Mouse (Mus musculus) cerebellum, adult (tissue): ENCODE measurements around the gene Rpl36-ps4.

Source experiments
- ATAC-seq: cut with Nextera tagmentation; 2 replicates; pipeline ENCODE4 v1.9.2; 2017; ENCODE audit warnings: mild to moderate bottlenecking, moderate library complexity, mixed read lengths; ENCODE audit not compliant: insufficient number of reproducible peaks, low FRiP score, low TSS enrichment

Rpl36-ps4 gene

GRCm38 (mm10) chr17:87920677-87921076, at the start of gene Rpl36-ps4:
Gene Rpl36-ps4 (plus strand): TSS chr17:87920977.
- ATAC-seq: no peak

- no peak for ATAC-seq
These were observed 49.2 kb upstream of the Rpl36-ps4 start for GRCm38 (mm10) chr17:87871461-87872126.

DNA sequence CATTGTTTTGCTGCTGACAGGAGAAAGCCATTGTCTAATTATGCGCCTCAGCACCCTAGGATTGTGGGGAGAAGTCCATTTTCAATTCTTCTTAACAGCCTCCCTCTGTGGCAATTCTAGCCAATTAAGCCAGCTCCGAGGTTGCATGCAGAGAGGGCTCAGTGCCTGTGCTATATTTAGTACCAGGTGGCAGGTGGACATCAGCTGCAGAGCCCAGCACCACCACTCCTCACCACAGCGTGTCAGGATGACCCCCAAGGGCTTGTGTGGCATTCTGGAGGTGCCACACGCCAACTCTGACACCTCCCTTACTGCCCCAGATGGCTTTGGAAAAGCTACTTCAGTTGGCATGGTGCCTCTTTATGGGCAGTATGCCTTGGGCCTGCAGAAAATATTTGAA, 48.5 kb upstream of the Rpl36-ps4 start:
- ATAC-seq: peak; percentile 93

DNA sequence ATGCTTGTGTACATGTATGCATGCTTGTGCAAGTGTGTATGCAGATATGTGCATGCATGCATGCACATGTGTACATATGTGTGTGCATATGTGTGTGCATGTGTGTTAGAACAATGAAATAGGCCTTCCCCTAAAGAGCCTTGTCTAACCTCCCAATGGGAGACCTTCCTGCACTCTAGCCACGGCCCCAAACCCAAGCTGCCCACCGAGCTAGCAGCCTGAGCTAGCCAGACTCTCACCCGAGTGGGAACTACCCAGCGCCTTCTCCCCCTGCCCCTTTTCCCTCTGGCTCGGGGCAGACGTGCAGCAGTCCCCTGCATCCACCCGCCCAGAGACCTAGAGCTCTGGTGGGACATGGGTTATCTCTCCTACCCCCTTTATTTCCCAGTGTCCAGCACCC, 47.3 kb upstream of the Rpl36-ps4 start:
- ATAC-seq: no peak

DNA sequence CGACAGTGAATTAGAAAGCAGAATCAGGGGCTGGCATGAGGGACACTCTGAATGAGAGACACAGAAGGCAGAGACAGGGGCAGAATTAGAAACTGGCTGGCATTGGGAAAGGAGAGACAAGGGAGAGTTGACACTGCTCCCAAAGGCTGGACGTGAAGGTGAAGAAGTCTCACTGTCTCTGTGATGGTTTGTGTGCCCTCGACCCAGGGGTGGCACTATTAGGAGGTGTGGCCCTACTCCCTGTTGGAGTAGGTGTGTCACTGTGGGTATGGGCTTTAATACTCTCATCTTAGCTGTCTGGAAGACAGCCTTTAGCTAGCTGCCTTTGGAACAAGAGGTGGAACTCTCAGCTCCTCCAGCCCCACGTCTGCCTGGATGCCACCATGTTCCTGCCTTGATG, 46.8 kb upstream of the Rpl36-ps4 start:
- no peak for ATAC-seq

- no peak for ATAC-seq
These were observed 45.3 kb upstream of the Rpl36-ps4 start for GRCm38 (mm10) chr17:87875346-87875920.

DNA sequence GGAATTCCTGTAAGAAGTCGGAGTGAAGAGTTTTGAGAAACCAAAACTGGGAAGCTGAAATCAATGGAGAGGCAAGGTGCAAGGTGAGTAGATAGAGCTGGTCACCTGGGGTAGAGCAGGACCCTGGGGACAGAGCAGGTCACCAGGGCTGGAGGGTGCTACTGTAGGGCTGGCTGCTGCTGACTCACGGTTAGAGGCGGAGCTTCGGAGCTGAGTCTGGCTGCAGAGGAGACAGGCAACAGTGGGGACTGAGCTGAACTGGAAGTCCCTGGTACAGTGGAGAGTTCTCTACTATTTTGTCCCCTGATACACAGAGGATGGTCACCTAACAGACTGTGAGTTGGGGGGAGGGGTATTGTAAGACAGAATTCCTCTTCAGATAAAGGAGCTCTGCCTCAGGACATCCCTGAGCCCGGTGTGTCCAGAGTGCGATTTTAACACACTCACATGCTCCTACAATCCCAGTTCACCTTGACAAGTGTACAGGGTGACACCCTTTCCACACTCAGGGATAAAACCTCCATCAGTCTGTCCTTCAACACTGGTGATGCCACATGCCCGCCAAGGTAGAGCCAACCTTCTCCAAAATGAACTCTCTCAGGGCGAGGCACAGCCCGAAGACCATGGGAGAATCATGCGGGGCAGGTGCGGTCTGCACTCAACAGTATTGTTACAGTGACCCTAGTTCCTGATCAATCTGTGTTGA, 44.3 kb upstream of the Rpl36-ps4 start:
- ATAC-seq: no peak

DNA sequence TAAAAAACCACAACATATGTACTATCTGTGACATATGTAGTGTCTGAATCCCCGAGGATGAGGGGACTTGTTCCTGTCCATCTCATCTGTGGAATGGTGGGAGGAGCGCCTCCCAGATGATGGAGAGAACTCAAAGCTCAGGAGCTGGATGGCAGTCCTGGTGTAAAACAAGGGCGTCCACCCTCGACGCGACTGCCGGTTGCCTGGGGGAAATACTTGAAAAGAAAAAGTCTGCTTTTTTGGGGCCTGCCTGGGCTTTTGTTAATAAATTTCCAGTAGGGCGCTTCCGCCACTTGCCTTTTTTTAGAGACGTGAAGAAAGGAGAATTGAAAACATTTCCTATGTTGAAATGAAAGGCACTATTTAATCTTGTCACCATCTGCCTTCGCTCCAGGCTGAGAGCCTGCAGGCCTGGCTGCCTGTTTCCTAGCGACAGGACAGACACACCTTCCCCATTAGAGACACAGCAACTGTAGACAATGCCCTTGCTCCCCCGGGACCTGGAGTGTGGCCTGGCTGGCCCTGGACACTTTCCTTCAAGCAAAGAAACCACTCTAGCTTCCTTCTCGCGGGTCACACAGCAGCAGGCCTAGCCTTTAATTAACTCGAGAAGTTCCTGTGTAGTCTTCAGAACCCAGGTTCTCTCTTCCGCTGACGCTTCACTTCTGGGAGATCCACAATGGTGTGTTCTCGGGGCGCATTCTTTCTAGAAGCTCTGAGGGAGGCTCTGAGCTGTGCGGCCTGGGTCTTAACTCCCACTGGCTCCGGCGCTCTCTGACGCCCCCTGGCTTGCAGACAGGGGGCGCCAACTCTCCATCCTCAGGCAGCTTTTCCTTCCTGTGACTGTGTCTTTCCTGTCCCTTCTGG, 43.3 kb upstream of the Rpl36-ps4 start:
- ATAC-seq: peak; percentile 43; the same call in 1 of the 2 replicates

- no peak for ATAC-seq
These were observed 42.0 kb upstream of the Rpl36-ps4 start for GRCm38 (mm10) chr17:87878556-87879483.

DNA sequence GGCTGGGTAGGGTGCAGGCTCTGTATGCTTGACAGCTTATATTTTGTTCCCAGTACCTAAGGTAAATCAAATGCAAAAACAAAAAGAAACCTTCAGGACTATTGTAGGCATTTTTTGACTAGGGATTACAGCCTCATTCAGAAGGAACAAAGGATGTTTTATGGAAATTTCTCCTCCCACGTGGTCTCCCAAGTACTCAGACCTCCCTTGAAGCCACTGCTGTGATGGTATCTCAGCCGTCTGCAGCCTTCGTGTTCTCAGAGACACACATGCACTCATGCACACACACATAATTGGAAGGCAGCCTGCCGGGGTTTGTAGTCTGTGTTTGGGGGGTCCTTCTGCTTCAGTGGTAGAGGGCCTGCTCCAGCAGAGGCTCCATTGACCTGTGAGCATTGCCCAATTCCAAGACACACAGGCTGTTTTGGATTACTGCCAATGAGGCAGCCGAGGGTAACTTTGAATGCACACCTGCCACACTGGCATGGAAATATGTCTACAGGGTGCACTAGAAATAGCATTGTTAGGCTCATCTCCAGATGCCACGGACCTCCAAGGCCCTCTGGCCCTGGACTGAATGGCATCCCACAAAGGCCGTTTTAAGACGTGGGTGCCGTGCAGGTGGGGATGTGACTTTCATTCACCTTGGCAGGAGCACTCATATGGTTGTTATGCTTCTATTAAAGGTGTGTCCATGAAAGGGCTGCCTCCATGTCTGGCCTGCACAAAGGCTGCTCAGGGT, 41.1 kb upstream of the Rpl36-ps4 start:
- ATAC-seq: no peak

DNA sequence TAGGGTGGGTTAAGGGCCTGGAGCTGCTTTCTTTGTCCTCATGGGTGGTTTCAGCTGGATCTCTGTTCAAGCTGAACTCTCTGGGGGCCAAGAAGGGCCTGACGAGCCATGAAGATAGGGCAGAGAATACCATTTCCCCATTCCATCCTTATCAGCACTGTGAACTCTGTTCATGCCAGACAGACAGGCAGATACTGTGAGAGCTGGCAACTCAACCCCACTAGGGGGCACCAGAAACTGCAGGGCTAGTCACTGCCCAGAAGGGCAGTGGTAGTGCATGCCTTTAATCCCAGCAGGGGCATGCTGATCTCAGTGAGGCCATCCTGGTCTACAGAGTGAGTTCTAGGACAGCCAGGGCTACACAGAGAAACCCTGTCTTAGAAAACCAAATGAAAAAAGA, 38.2 kb upstream of the Rpl36-ps4 start:
- ATAC-seq: no peak

- no peak for ATAC-seq
These were observed 23.6 kb upstream of the Rpl36-ps4 start for GRCm38 (mm10) chr17:87897175-87897574.

- ATAC-seq: no peak
These were observed 20.1 kb upstream of the Rpl36-ps4 start for GRCm38 (mm10) chr17:87900677-87901076.

DNA sequence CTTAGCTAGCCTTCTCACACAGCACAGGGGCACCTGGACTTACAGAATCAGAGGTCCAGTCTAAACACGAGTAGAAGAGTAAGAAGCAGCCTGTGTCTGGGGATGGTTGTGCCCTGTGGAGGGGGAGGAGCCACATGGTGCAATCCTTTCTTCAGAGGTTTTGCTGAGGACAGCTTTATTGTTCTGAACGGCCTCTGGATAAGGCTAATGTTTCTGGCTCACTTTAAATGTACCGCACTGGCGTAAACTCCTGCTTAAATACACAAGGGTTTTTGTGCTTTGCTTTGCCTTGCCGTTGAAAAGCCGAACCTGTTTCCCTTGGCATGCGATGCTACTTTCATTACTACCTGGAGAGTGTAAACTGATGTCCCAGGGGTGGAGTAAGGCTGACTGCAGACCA, 19.6 kb upstream of the Rpl36-ps4 start:
- no peak for ATAC-seq

DNA sequence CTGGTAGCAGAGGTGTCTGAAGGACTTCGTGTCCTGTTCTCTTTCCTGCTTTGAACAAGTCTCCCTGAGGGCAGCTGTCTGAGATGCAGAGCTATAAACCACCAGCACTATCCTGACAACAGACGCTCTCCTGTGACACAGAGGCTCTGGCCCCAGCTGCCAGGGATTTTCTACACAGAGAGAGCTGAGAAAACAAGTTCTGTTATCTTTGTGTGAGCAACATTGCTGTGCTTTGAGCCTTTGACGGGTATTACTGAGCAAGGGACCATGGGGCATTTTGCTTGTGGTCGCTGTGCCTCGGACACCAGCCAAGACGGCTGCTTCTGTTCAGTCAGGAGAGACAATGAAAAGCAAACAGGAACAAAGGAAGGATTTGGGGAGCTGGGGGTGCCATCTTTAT, 17.6 kb upstream of the Rpl36-ps4 start:
- no peak for ATAC-seq

DNA sequence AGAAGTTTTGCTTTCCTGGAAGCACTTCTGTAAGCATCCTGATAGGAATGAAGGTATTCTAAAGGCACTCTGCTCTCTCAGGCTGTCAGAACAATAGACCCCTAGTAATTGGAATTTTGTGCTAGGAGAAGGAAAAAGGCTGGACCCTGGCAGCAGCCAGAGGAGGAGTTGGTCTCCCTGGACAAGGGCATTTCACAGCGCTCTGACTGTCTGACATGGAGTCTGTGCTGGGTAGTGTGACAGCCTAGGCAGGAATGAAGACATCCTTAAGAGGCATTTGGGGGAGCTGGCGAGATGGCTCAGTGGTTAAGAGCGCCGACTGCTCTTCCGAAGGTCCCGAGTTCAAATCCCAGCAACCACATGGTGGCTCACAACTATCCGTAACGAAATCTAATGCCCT, 17.1 kb upstream of the Rpl36-ps4 start:
- no peak for ATAC-seq

- ATAC-seq: no peak
These were observed 5.4 kb upstream of the Rpl36-ps4 start for GRCm38 (mm10) chr17:87915386-87915785.

GRCm38 (mm10) chr17:87918121-87918520, 2.7 kb upstream of the Rpl36-ps4 start:
- no peak for ATAC-seq

- ATAC-seq: no peak
These were observed 13.5 kb downstream of the Rpl36-ps4 start for GRCm38 (mm10) chr17:87934326-87934725.
